Mouse (Mus musculus) kidney, embryonic 15.5 days (tissue): ENCODE data around the gene Arhgap28. TPM values are rescaled to one million over a fixed set of nuclear protein-coding genes. Genes with fewer than 3 reads are reported as not detected.
A peak's percentile ranks its signal among the peaks of the same experiment; 100 is the strongest.
"Not testable (repeated sequence)": the region's sequence is repeated elsewhere in the genome, so short reads cannot be mapped to it uniquely, and the experiment has no call there.

ENCODE experiments used
- ATAC-seq: fragments of 200-750 bp; cut with Nextera tagmentation; replicated peaks from 2 replicates; pipeline ENCODE4 v1.8.0; 2017; ENCODE audit warnings: moderate TSS enrichment; ENCODE audit not compliant: low FRiP score
- H3K27ac ChIP-seq: fragments of 300-500 bp; sonication (generic); 2 replicates; pipeline ENCODE4 v1.5.1; 2015; ENCODE audit warnings: mild to moderate bottlenecking, inconsistent platforms
- H3K27me3 ChIP-seq: fragments of 300-500 bp; sonication (generic); 2 replicates; pipeline ENCODE4 v1.6.1; 2015; ENCODE audit warnings: inconsistent platforms
- H3K36me3 ChIP-seq: fragments of 300-500 bp; sonication (generic); 2 replicates; pipeline ENCODE4 v1.6.1; 2015; ENCODE audit warnings: inconsistent platforms
- H3K4me1 ChIP-seq: fragments of 300-500 bp; sonication (generic); 2 replicates; pipeline ENCODE4 v1.6.1; 2015; ENCODE audit warnings: inconsistent platforms
- H3K4me2 ChIP-seq: fragments of 300-500 bp; sonication (generic); 2 replicates; pipeline ENCODE4 v1.6.1; 2015; ENCODE audit warnings: moderate library complexity, mild to moderate bottlenecking, inconsistent platforms
- H3K4me3 ChIP-seq: fragments of 300-500 bp; sonication (generic); replicated peaks from 2 replicates; pipeline ENCODE4 v1.5.1; 2015; ENCODE audit warnings: mild to moderate bottlenecking, inconsistent platforms
- H3K9ac ChIP-seq: fragments of 300-500 bp; sonication (generic); 2 replicates; pipeline ENCODE4 v1.6.1; 2015; ENCODE audit warnings: mild to moderate bottlenecking, inconsistent platforms
- H3K9me3 ChIP-seq: fragments of 300-500 bp; sonication (generic); replicated peaks from 2 replicates; pipeline ENCODE4 v1.6.1; 2016; ENCODE audit warnings: inconsistent platforms
- WGBS: fragments of 180-500 bp; shearing (Covaris S2); methylation state at CpG from one replicate; pipeline ENCODE4 v1.1.7; 2015; ENCODE audit warnings: mixed read lengths; 5-methylcytosine and 5-hydroxymethylcytosine counted together
- polyA plus RNA-seq: library from polyadenylated mRNA; unstranded; fragments of >200 nt; fragmentation: Nextera tagmentation; extraction: Ambion mirVana; gene quantifications from 2 replicates; pipeline ENCODE4 v1.2.1, GENCODE M21; 2015

Arhgap28 gene
- polyA plus RNA-seq, 1 experiment from 2014 or later: 26.0 TPM

- peaks cover 49% of the 10 kb centered on the region for H3K36me3 ChIP-seq
- H3K4me1 ChIP-seq: peaks cover 16% of the 10 kb centered on the region
- no peak for ATAC-seq
- whole genome bisulfite sequencing: 82% methylated on average over 3 of the region's 3 CpGs
- no peak overlapping the region for H3K9ac ChIP-seq
- H3K9me3 ChIP-seq: no peaks in the 10 kb centered on the region
- no peak overlapping the region for H3K4me3 ChIP-seq
- H3K27me3 ChIP-seq: no peaks in the 10 kb centered on the region
- no peak overlapping the region for H3K27ac ChIP-seq
- H3K4me2 ChIP-seq: no peak overlapping the region
These were observed 139.0 kb downstream of the Arhgap28 start for GRCm38 (mm10) chr17:67864912-67865311.

- Histone ChIP-seq H3K36me3 (peaks cover 49% of the 10 kb centered on the region), H3K9ac (no peak overlapping the region), H3K4me1 (peaks cover 16% of the 10 kb centered on the region), H3K27me3 (no peaks in the 10 kb centered on the region), H3K4me3 (no peak overlapping the region), H3K9me3 (no peaks in the 10 kb centered on the region), H3K27ac (no peak overlapping the region), H3K4me2 (no peak overlapping the region)
- no peak for ATAC-seq
- WGBS: 88% methylated on average over 10 of the region's 10 CpGs
These were observed 139.6 kb downstream of the Arhgap28 start for GRCm38 (mm10) chr17:67864363-67864762.

GRCm38 (mm10) chr17:67861744-67862535 is 142.0 kb downstream of the Arhgap28 start:
- H3K4me2 ChIP-seq: no peak overlapping the region
- H3K9me3 ChIP-seq: no peaks in the 10 kb centered on the region
- peaks cover 57% of the 10 kb centered on the region for H3K36me3 ChIP-seq
- ATAC-seq: peak; percentile 62; the same call in 1 of the 2 replicates
- peaks cover 12% of the 10 kb centered on the region for H3K4me1 ChIP-seq
- no peak overlapping the region for H3K27ac ChIP-seq
- WGBS: 77% methylated on average over 16 of the region's 16 CpGs
- H3K9ac ChIP-seq: no peak overlapping the region
- H3K4me3 ChIP-seq: no peak overlapping the region
- no peaks in the 10 kb centered on the region for H3K27me3 ChIP-seq

DNA sequence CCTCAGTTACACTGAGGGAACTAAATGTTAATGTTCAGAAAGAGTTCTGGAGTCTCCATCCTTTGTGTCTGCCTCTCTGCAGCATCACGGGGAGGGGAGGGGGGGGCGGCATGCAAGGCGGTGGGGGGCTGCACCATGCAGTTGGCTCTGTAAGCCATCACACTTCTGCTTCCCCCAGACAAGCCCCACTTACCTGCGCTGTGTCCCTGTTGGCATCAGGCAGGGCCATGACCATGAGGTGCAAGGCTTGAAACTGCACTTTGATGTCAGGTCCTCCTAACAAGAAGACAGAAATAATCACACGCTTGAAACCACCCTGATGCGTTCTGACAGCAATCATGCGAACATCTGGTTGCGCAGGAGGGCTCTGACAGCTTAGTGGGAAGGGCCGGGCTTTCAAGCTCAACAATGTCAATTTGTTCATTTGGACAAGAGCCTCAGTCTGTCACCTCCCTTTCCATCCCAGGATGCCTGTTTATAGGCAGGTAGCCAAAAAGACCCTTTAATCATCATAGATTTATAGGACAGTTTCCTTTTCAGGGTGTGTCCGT is 142.8 kb downstream of the Arhgap28 start:
- Histone ChIP-seq H3K27ac (no peak overlapping the region), H3K27me3 (no peaks in the 10 kb centered on the region), H3K9ac (no peak overlapping the region), H3K4me2 (no peak overlapping the region), H3K4me1 (peaks cover 4% of the 10 kb centered on the region), H3K4me3 (no peak overlapping the region), H3K36me3 (peaks cover 61% of the 10 kb centered on the region), H3K9me3 (no peaks in the 10 kb centered on the region)
- ATAC-seq: no peak
- WGBS: 87% methylated on average over 10 of the region's 10 CpGs

- H3K9ac ChIP-seq, H3K27ac ChIP-seq, H3K9me3 ChIP-seq, H3K4me1 ChIP-seq, ATAC-seq, H3K4me2 ChIP-seq, H3K27me3 ChIP-seq, H3K4me3 ChIP-seq: not testable (repeated sequence)
- H3K36me3 ChIP-seq: peaks cover 21% of the 10 kb centered on the region
- WGBS: 94% methylated on average over 2 of the region's 2 CpGs
These were observed 162.4 kb downstream of the Arhgap28 start for GRCm38 (mm10) chr17:67841494-67841893.

DNA sequence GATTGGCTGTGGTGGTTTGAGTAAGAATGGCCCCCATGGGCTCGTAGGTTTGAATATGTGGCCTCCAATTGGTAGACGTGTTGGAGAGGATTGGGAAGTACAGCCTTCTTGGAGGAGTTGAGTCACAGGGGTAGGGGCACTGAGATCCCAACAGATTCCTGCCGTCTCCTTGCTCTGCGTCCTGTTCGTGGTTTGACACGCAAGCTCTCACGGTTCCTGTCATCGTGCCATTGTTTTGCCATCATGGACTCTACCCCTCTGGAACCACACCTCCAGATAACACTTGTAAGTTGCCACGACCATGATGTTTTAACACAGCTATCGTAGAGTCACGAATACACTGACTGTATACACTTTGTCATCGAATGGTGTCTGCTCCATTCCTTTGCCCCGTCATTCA is 165.0 kb downstream of the Arhgap28 start:
- H3K9me3 ChIP-seq: no peaks in the 10 kb centered on the region
- ATAC-seq: no peak
- no peaks in the 10 kb centered on the region for H3K27me3 ChIP-seq
- peaks cover 9% of the 10 kb centered on the region for H3K36me3 ChIP-seq
- no peak overlapping the region for H3K4me3 ChIP-seq
- no peak overlapping the region for H3K27ac ChIP-seq
- H3K9ac ChIP-seq: no peak overlapping the region
- no peak overlapping the region for H3K4me2 ChIP-seq
- H3K4me1 ChIP-seq: no peaks in the 10 kb centered on the region
- WGBS: 90% methylated on average over 13 of the region's 13 CpGs

DNA sequence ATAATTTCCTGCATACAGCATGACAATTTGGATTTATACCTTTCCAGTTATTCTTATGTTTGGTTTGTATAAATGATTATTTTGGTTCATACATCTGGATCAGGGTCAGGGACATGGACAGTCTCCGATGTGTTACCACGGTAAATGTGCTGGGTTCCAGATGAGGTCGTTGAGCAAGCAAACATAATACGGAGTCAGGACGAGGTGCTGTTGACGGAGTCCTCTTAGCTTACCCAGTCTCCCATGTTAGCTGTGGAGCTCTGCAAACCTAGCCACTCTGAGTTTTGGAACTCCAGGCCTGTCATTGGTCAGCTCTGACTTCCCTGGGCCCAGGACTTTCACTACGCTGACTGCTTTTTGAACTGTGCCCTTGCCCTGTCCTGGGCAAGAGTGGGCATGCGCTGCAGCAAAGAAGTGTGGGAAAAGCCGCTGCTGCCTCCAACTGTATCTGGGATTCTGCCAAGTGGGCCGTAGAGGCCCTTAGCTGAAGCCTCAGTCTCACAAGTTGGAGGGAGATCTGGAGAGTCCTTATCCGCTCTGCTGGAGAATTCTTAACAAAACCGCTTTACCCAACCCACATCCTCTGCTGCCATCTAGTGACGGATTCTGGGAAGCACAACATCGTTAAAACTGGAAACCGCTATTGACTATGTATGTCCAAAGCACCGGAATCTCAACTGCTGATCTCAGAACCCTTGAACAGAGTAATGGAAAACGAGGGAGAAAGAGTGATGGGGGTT is 166.4 kb downstream of the Arhgap28 start:
- ATAC-seq: peak; percentile 43
- H3K9ac ChIP-seq: no peak overlapping the region
- no peak overlapping the region for H3K27ac ChIP-seq
- no peaks in the 10 kb centered on the region for H3K36me3 ChIP-seq
- H3K27me3 ChIP-seq: no peaks in the 10 kb centered on the region
- no peak overlapping the region for H3K4me2 ChIP-seq
- H3K9me3 ChIP-seq: no peaks in the 10 kb centered on the region
- no peaks in the 10 kb centered on the region for H3K4me1 ChIP-seq
- no peak overlapping the region for H3K4me3 ChIP-seq
- 63% methylated on average over 17 of the region's 17 CpGs for WGBS

DNA sequence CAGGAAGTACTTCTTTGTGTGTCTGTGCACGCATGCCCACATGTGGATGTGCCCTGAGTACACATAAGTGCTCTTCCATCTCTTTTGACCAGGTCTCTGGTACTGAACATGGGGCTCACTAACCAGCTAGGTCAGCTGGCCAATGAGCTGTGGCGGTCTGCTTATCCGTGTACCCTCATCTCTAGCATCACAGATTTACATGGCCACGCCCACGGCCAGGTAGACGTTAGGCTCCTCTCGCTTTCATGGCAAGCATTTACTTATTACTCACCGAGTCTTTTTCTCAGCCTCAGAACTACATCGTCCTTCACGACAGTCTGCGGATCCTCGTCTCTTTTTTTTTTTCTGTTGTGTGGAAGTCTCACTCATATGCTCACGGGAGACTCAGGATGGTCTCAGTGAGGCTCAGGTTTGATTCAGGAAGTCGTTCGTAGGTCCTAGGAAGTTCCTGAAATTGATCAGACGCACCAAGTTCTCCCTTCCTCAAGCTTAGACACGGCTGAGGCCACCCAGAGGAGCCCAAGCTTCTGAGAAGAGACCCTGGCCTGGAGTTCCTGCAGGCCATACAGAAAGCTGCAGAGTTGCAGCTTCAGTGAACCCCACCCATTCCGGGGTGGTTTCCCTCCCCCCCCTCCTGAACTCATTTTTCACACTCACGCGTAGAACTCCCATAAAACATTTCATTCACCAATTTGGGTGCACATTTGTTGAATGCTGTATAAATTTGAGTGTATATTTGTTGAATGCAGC is 167.6 kb downstream of the Arhgap28 start:
- H3K4me2 ChIP-seq: no peak overlapping the region
- no peaks in the 10 kb centered on the region for H3K36me3 ChIP-seq
- H3K9me3 ChIP-seq: no peaks in the 10 kb centered on the region
- H3K27ac ChIP-seq: no peak overlapping the region
- ATAC-seq: no peak
- H3K27me3 ChIP-seq: no peaks in the 10 kb centered on the region
- H3K9ac ChIP-seq: no peak overlapping the region
- no peak overlapping the region for H3K4me3 ChIP-seq
- 96% methylated on average over 20 of the region's 20 CpGs for WGBS
- H3K4me1 ChIP-seq: no peaks in the 10 kb centered on the region

GRCm38 (mm10) chr17:67827431-67827830 is 176.5 kb downstream of the Arhgap28 start:
- WGBS: 93% methylated on average over 3 of the region's 3 CpGs
- Histone ChIP-seq H3K36me3 (peaks cover 12% of the 10 kb centered on the region), H3K4me2 (no peak overlapping the region), H3K27ac (no peak overlapping the region), H3K9me3 (peaks cover 4% of the 10 kb centered on the region), H3K4me1 (no peaks in the 10 kb centered on the region), H3K9ac (no peak overlapping the region), H3K27me3 (no peaks in the 10 kb centered on the region), H3K4me3 (no peak overlapping the region)
- no peak for ATAC-seq

DNA sequence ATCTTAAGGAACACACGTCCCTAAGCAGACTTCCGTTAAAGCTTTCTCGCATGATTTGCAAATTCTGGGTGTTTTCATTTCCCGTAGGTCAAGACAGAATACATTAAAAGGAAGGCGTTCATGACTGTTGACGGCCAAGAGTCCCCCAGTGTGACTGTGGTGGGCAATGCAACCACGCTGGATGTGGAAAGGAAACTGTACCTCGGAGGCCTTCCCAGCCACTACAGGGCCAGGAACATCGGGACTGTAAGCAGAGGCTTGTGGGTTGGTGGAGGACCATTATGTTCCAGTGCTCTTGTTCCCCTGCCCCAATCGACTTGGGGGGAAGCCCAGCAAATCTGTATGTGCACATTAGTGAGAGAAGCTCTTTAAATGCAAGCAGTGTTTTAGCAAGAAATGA is 187.0 kb downstream of the Arhgap28 start:
- Histone ChIP-seq H3K4me2 (no peak overlapping the region), H3K4me1 (no peaks in the 10 kb centered on the region), H3K36me3 (peaks cover 89% of the 10 kb centered on the region), H3K27me3 (no peaks in the 10 kb centered on the region), H3K9ac (no peak overlapping the region), H3K27ac (no peak overlapping the region), H3K9me3 (no peaks in the 10 kb centered on the region), H3K4me3 (no peak overlapping the region)
- no peak for ATAC-seq
- 91% methylated on average over 10 of the region's 10 CpGs for WGBS

DNA sequence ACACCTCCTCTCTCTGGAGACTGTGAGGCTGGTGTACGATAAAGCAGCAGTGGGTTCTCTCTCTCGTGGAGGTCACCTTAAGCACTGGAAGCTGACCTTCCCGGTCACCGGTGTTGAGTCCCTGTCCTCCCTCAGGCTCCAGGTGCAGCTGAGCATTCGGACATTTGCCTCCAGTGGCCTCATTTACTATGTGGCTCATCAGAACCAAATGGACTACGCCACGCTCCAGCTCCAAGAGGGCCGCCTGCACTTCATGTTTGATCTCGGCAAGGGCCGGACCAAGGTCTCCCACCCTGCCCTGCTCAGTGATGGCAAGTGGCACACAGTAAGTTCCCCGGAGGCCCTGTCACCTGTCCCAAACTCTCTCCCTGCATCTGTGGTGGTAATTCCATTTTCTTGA is 188.2 kb downstream of the Arhgap28 start:
- 95% methylated on average over 11 of the region's 11 CpGs for WGBS
- ATAC-seq: no peak

GRCm38 (mm10) chr17:67813666-67814065 is 190.3 kb downstream of the Arhgap28 start:
- no peaks in the 10 kb centered on the region for H3K27me3 ChIP-seq
- no peaks in the 10 kb centered on the region for H3K4me1 ChIP-seq
- H3K36me3 ChIP-seq: peaks cover 98% of the 10 kb centered on the region
- H3K9me3 ChIP-seq: no peaks in the 10 kb centered on the region
- no peak overlapping the region for H3K4me2 ChIP-seq
- no peak overlapping the region for H3K9ac ChIP-seq
- no peak for ATAC-seq
- H3K4me3 ChIP-seq: no peak overlapping the region
- H3K27ac ChIP-seq: no peak overlapping the region
- WGBS: 88% methylated on average over 6 of the region's 6 CpGs

More for the DNA sequence above, 188.2 kb downstream of the Arhgap28 start:
- Histone ChIP-seq H3K4me1 (no peaks in the 10 kb centered on the region), H3K4me2 (no peak overlapping the region), H3K9ac (no peak overlapping the region), H3K27me3 (no peaks in the 10 kb centered on the region), H3K4me3 (no peak overlapping the region), H3K36me3 (peaks cover 89% of the 10 kb centered on the region), H3K27ac (no peak overlapping the region), H3K9me3 (no peaks in the 10 kb centered on the region)
